Mouse (Mus musculus): ENCODE data around the gene Dok7.

Dok7 gene

GRCm38 (mm10) chr5:35057582-35057981 lies 1.0 kb downstream of the Dok7 start:
- DNase-seq (ENCODE audit: low read depth): no peak

GRCm38 (mm10) chr5:35058216-35058615 lies 1.6 kb downstream of the Dok7 start:
- no peak for DNase-seq (ENCODE audit: low read depth)

- no peak for DNase-seq (ENCODE audit: low read depth)
Measured at GRCm38 (mm10) chr5:35060098-35060497, 3.5 kb downstream of the Dok7 start.

- no peak for DNase-seq (ENCODE audit: low read depth)
Measured at GRCm38 (mm10) chr5:35069841-35070240, 13.3 kb downstream of the Dok7 start.

- DNase-seq (ENCODE audit: low read depth): no peak
Measured at GRCm38 (mm10) chr5:35070314-35070713, 13.7 kb downstream of the Dok7 start.

- DNase-seq (ENCODE audit: low read depth): no peak
Measured at GRCm38 (mm10) chr5:35070953-35071352, 14.4 kb downstream of the Dok7 start.

GRCm38 (mm10) chr5:35071855-35072254 lies 15.3 kb downstream of the Dok7 start:
- no peak for DNase-seq (ENCODE audit: low read depth)

- no peak for DNase-seq (ENCODE audit: low read depth)
Measured at GRCm38 (mm10) chr5:35073235-35073634, 16.7 kb downstream of the Dok7 start.

GRCm38 (mm10) chr5:35073992-35074391 lies 17.4 kb downstream of the Dok7 start:
- no peak for DNase-seq (ENCODE audit: low read depth)

GRCm38 (mm10) chr5:35076369-35076768 lies 19.8 kb downstream of the Dok7 start:
- no peak for DNase-seq (ENCODE audit: low read depth)

GRCm38 (mm10) chr5:35079101-35079500 lies 22.5 kb downstream of the Dok7 start:
- no peak for DNase-seq (ENCODE audit: low read depth)

GRCm38 (mm10) chr5:35084913-35085312 lies 28.3 kb downstream of the Dok7 start:
- no peak for DNase-seq (ENCODE audit: low read depth)

- DNase-seq (ENCODE audit: low read depth): peak; percentile 66
Measured at GRCm38 (mm10) chr5:35088785-35089613, 32.4 kb downstream of the Dok7 start.

- DNase-seq (ENCODE audit: low read depth): no peak
Measured at GRCm38 (mm10) chr5:35089614-35089963, 33.0 kb downstream of the Dok7 start.

- no peak for DNase-seq (ENCODE audit: low read depth)
Measured at GRCm38 (mm10) chr5:35091636-35092035, 35.1 kb downstream of the Dok7 start.

- DNase-seq (ENCODE audit: low read depth): no peak
Measured at GRCm38 (mm10) chr5:35103086-35103485, 46.5 kb downstream of the Dok7 start.

- DNase-seq (ENCODE audit: low read depth): no peak
Measured at GRCm38 (mm10) chr5:35103528-35103927, 47.0 kb downstream of the Dok7 start.

GRCm38 (mm10) chr5:35104183-35104959 lies 47.8 kb downstream of the Dok7 start:
- DNase-seq (ENCODE audit: low read depth): no peak

GRCm38 (mm10) chr5:35104960-35105921 lies 48.7 kb downstream of the Dok7 start, which contains the start of gene Lrpap1:
Lrpap1 (minus strand) TSS chr5:35105766.
- DNase-seq (ENCODE audit: low read depth): peak; percentile 95

GRCm38 (mm10) chr5:35105922-35106298 lies 49.3 kb downstream of the Dok7 start:
- no peak for DNase-seq (ENCODE audit: low read depth)

- DNase-seq (ENCODE audit: low read depth): no peak
Measured at GRCm38 (mm10) chr5:35112444-35112843, 55.9 kb downstream of the Dok7 start.

- no peak for DNase-seq (ENCODE audit: low read depth)
Measured at GRCm38 (mm10) chr5:35116002-35116401, 59.4 kb downstream of the Dok7 start.
